Mouse (Mus musculus) stomach, postnatal 0 days (tissue): ENCODE results near the gene Lrpap1. TPM values are rescaled to one million over a fixed set of nuclear protein-coding genes. Genes with fewer than 3 reads are reported as not detected.

Source experiments
- ATAC-seq: fragments of 200-750 bp; cut with Nextera tagmentation; 2 replicates; pipeline ENCODE4 v1.8.0; 2017; ENCODE audit not compliant: low FRiP score, low TSS enrichment
- DNase-seq: peaks from one replicate; pipeline ENCODE4 v3.0.0-alpha.2; 2016; ENCODE audit warnings: low spot score
- H3K27ac ChIP-seq: fragments of 300-500 bp; sonication (generic); replicated peaks from 2 replicates; pipeline ENCODE4 v1.5.1; 2014; ENCODE audit warnings: mild to moderate bottlenecking, control low read depth
- H3K27me3 ChIP-seq: fragments of 300-500 bp; sonication (generic); 2 replicates; pipeline ENCODE4 v1.6.1; 2014; ENCODE audit warnings: low read length; ENCODE audit not compliant: control insufficient read depth, insufficient read depth
- H3K36me3 ChIP-seq: fragments of 300-500 bp; sonication (generic); 2 replicates; pipeline ENCODE4 v1.6.1; 2014; ENCODE audit warnings: low read length, mixed read lengths; ENCODE audit not compliant: control insufficient read depth, insufficient read depth
- H3K4me1 ChIP-seq: fragments of 300-500 bp; sonication (generic); replicated peaks from 2 replicates; pipeline ENCODE4 v1.6.1; 2014; ENCODE audit warnings: antibody characterized with exemption; ENCODE audit not compliant: control insufficient read depth, insufficient read depth
- H3K4me2 ChIP-seq: fragments of 300-500 bp; sonication (generic); replicated peaks from 2 replicates; pipeline ENCODE4 v1.6.1; 2014; ENCODE audit warnings: low read depth, mild to moderate bottlenecking, control low read depth, moderate library complexity
- H3K4me3 ChIP-seq: fragments of 300-500 bp; sonication (generic); 2 replicates; pipeline ENCODE4 v1.5.1; 2014; ENCODE audit warnings: low read depth, low read length, control low read depth
- H3K9ac ChIP-seq: fragments of 300-500 bp; sonication (generic); 2 replicates; pipeline ENCODE4 v1.6.1; 2014; ENCODE audit warnings: mild to moderate bottlenecking, low read length, control low read depth, mixed read lengths
- H3K9me3 ChIP-seq: fragments of 300-500 bp; sonication (generic); 2 replicates; pipeline ENCODE4 v1.6.1; 2016; ENCODE audit warnings: low read length; ENCODE audit not compliant: control insufficient read depth
- CTCF ChIP-seq: IDR thresholded peaks from 2 replicates; pipeline ENCODE4 v1.5.1; 2016; ENCODE audit warnings: antibody characterized with exemption, low read depth, mild to moderate bottlenecking, moderate library complexity
- EP300 ChIP-seq: optimal IDR thresholded peaks from 2 replicates; pipeline ENCODE3; 2016; ENCODE audit warnings: antibody characterized with exemption
- WGBS: fragments of 180-500 bp; shearing (Covaris S2); extraction: QIAGEN DNeasy Blood & Tissue Kit; methylation state at CpG from one replicate; pipeline ENCODE4 v1.1.7; 2014; 5-methylcytosine and 5-hydroxymethylcytosine counted together
- polyA plus RNA-seq: library from polyadenylated mRNA; unstranded; fragments of >200 nt; fragmentation: Nextera tagmentation; extraction: Ambion mirVana; gene quantifications from 2 replicates; pipeline ENCODE4 v1.2.1, GENCODE M21; 2015

Gene Lrpap1
- polyA plus RNA-seq, 1 experiment from 2014 or later, result 101 TPM

DNA sequence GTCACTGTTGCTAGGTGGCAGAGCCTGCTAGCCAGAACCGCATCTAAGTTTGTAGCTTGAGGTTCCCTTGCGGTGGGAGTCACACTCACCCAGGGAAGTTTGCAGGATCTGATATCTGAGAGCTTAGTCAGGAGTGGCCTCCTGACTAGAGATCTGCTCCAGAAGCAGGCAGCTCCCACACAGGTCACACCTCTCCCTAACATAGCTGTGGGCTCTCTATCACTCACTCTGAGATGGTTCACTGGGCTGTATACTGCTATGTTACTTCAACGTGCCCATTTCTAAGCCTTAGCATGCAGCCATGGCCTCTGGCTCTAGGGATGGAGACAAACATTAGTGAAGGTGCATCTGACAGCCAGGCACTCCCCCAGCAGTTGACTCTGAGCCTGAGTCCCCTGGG is 13.9 kb downstream of the Lrpap1 start:
- Histone ChIP-seq H3K27me3 (no peaks in the 10 kb centered on the region), H3K4me1 (no peaks in the 10 kb centered on the region), H3K27ac (no peak overlapping the region), H3K4me2 (no peak overlapping the region), H3K9ac (no peak overlapping the region), H3K36me3 (peaks cover 29% of the 10 kb centered on the region), H3K9me3 (no peaks in the 10 kb centered on the region), H3K4me3 (no peak overlapping the region)
- TF ChIP-seq EP300, result no peak
- no peak for TF ChIP-seq CTCF
- ATAC-seq (no peak), DNase-seq (no peak)
- WGBS, result 85% methylated on average over 3 of the region's 3 CpGs

GRCm38 (mm10) chr5:35089614-35089963 is 16.0 kb downstream of the Lrpap1 start:
- H3K9ac ChIP-seq, result no peak overlapping the region
- H3K4me2 ChIP-seq, result no peak overlapping the region
- H3K27ac ChIP-seq, result no peak overlapping the region
- H3K4me3 ChIP-seq, result no peak overlapping the region
- no peaks in the 10 kb centered on the region for H3K4me1 ChIP-seq
- H3K9me3 ChIP-seq, result no peaks in the 10 kb centered on the region
- TF ChIP-seq EP300, result no peak
- TF ChIP-seq CTCF, result no peak
- no peaks in the 10 kb centered on the region for H3K27me3 ChIP-seq
- DNase-seq, result no peak
- no peak for ATAC-seq
- H3K36me3 ChIP-seq, result peaks cover 16% of the 10 kb centered on the region
- WGBS, result 66% methylated on average over 5 of the region's 5 CpGs

GRCm38 (mm10) chr5:35088785-35089613 is 16.6 kb downstream of the Lrpap1 start:
- DNase-seq, result peak; percentile 84
- Histone ChIP-seq H3K27ac (no peak overlapping the region), H3K27me3 (no peaks in the 10 kb centered on the region), H3K9ac (no peak overlapping the region), H3K4me1 (no peaks in the 10 kb centered on the region), H3K4me3 (no peak overlapping the region), H3K36me3 (peaks cover 15% of the 10 kb centered on the region), H3K9me3 (no peaks in the 10 kb centered on the region), H3K4me2 (no peak overlapping the region)
- WGBS, result 60% methylated on average over 9 of the region's 9 CpGs
- peak; percentile 87 for TF ChIP-seq CTCF
- no peak for TF ChIP-seq EP300
- peak; percentile 49 for ATAC-seq

GRCm38 (mm10) chr5:35084913-35085312 is 20.7 kb downstream of the Lrpap1 start:
- Histone ChIP-seq H3K36me3 (no peaks in the 10 kb centered on the region), H3K4me2 (no peak overlapping the region), H3K9me3 (no peaks in the 10 kb centered on the region), H3K9ac (no peak overlapping the region), H3K27me3 (no peaks in the 10 kb centered on the region), H3K27ac (no peak overlapping the region), H3K4me3 (no peak overlapping the region), H3K4me1 (no peaks in the 10 kb centered on the region)
- DNase-seq (no peak), ATAC-seq (no peak)
- WGBS, result 66% methylated on average over 3 of the region's 3 CpGs
- TF ChIP-seq CTCF, result no peak
- no peak for TF ChIP-seq EP300

DNA sequence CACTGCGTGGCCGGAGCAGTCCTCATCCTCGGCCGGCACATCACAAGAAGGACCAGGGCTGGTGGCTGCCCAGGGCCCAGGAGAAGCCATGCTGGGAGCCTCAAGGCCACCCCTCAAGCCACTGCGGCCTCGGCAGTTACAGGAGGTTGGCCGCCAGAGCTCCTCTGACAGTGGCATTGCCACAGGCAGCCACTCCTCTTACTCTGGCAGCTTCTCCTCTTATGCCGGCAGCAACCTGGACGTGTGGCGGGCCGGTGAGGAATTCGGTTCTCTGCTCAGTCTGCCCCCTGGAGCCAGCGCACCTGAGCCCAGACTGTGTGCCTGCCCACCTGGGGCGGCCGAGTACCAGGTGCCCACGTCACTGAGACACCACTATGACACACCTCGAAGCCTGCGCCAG is 26.5 kb downstream of the Lrpap1 start:
- no peaks in the 10 kb centered on the region for H3K4me1 ChIP-seq
- no peak overlapping the region for H3K4me2 ChIP-seq
- ATAC-seq, result no peak
- DNase-seq, result no peak
- no peaks in the 10 kb centered on the region for H3K27me3 ChIP-seq
- H3K4me3 ChIP-seq, result no peak overlapping the region
- no peak overlapping the region for H3K9ac ChIP-seq
- WGBS, result 51% methylated on average over 17 of the region's 18 CpGs
- TF ChIP-seq CTCF, result no peak
- TF ChIP-seq EP300, result no peak
- H3K36me3 ChIP-seq, result no peaks in the 10 kb centered on the region
- H3K27ac ChIP-seq, result no peak overlapping the region
- no peaks in the 10 kb centered on the region for H3K9me3 ChIP-seq

GRCm38 (mm10) chr5:35076369-35076768 is 29.2 kb downstream of the Lrpap1 start:
- Histone ChIP-seq H3K4me2 (no peak overlapping the region), H3K27ac (no peak overlapping the region), H3K36me3 (no peaks in the 10 kb centered on the region), H3K4me1 (no peaks in the 10 kb centered on the region), H3K9ac (no peak overlapping the region), H3K4me3 (no peak overlapping the region), H3K27me3 (no peaks in the 10 kb centered on the region), H3K9me3 (no peaks in the 10 kb centered on the region)
- no peak for DNase-seq
- no peak for ATAC-seq
- no peak for TF ChIP-seq CTCF
- TF ChIP-seq EP300, result no peak
- WGBS, result 81% methylated on average over 1 of the region's 1 CpGs
